Mouse (Mus musculus) adrenal gland, postnatal 10 days (tissue): ENCODE data around the gene Prkar2b. TPM values are rescaled to one million over a fixed set of nuclear protein-coding genes. Genes with fewer than 3 reads are reported as not detected.

Experiments
- DNase-seq: peaks from one replicate; pipeline ENCODE4 v3.0.0; 2021; ENCODE audit warnings: mixed read lengths
- total RNA-seq, 2 experiments: library from RNA; stranded (reverse); gene quantifications; 2 replicates each; pipeline ENCODE4 v1.2.3; 2021

Prkar2b gene
- total RNA-seq, 2 experiments from 2014 or later = 574 to 579 TPM

DNA sequence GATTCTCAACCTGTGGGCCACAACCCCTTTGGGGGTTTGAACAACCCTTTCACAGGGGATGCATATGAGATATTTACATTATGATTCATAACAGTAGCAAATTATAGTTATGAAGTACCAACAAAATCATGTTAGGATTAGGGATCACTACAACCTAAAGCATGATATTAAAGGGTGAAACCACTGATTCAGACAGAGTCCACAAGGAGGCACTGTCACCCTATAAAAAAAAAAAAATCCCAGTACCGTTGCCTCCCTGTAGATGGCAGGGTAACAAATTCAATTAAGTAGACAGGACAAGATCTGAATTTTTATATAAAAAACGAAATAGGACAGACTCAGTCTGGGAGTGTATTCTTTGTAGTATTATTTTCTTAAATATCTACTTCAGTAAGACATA is 93.6 kb downstream of the Prkar2b start:
- DNase-seq = peak; percentile 38

DNA sequence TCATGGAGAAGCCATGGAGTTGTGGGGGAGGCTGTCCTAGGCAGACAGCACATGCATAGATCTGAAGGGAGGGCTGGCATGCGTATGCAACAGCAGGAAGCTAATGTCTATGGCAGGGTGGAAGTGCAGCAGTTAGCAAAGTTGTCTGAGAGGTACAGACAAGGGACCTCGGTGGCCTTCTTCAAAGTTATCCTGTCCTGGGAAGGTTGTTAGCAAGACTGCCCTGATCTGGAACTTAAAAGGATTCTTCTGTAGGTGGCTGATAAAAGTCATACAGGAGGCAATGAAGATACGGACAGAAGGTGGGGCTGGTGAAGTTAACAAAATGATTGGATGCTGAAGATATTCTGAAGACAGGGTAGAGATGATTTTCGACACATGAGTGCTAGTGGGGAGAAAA is 94.7 kb downstream of the Prkar2b start:
- no peak for DNase-seq

DNA sequence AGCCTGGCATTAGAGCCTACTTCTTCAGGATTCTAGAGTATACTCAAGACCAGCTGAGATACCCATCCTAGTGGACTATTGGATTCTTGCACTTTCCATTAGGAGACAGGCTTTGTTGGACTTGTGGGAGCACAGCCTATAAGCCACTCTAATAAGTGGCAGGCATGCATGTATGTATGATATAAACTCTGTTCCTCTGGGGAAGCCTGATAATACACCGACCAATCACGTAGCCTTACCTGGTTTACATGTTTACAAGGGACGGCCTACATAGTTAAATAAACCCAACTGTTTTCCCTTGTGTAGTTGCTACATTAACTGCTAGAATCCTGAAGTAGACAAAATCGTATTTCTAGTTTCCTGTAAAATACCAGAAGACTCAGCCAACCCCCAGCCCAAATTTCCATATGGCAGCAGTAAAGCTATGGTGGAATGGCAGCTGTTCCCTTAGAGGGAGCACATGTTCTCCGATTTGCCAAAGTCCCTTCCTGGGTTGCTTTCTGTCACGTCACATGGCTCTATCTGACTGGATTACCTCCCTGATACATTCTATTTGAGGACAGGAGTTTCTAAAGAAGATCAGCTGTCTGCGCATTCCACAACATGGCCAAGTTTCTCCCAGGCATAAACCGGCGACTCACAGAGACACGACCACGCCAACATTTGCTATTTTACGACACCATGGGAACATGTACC is 95.4 kb downstream of the Prkar2b start:
- DNase-seq = no peak

DNA sequence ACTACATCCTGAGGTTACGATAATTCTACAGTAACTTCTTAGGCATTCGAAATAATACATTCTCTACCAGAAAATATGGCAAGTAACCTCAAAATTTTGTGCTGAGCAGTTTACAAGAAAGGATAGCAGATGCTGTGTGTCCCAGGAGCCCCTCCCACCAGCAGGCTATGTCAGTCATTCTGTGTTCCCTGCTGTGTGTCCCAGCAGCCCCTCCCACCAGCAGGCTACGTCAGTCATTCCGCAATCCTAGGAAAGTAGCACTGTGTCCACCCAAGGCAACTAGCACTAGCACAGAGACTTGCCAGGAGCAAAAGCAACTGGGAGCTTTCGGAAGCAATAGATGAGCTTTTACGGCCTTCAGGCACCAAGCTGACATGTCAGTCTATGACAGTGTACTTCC is 97.0 kb downstream of the Prkar2b start:
- DNase-seq = no peak

DNA sequence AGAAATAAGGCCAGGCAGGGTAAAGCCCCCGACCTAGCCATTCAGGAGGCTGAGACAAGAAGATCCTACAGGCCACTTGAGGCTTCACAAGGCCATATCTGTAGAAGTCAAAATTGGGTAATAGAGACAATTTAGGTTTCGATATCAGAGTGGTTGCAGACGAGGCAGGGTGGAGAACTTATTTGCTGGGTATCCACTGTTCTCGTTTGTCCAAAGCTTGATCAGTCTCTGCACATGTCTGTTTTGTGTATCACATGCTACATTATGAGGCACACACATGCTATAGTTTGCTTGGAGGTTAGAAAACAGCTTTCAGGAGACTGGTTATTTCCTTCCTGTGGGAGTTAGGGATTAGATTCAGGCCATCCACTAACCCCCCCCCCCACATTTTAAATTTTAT is 105.3 kb downstream of the Prkar2b start:
- no peak for DNase-seq

DNA sequence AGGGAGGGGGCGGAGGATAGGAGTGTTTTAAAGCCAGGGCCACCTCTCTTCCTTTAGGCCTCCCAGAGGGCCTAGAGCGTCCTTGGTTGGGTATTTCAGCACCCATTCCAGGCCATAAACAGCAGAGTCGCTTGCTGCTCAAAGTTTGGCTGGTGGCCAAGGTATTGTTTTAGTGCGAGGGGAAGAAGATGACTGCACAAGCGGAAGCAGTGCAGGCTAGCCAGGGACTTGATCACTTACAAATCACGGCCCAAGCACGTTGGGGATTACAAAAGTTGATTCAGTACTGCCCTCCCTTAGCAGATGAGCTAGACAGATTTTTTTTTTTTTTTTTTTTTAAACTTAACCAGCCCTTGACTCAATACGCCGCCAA is 110.5 kb downstream of the Prkar2b start:
- DNase-seq = peak; percentile 89

DNA sequence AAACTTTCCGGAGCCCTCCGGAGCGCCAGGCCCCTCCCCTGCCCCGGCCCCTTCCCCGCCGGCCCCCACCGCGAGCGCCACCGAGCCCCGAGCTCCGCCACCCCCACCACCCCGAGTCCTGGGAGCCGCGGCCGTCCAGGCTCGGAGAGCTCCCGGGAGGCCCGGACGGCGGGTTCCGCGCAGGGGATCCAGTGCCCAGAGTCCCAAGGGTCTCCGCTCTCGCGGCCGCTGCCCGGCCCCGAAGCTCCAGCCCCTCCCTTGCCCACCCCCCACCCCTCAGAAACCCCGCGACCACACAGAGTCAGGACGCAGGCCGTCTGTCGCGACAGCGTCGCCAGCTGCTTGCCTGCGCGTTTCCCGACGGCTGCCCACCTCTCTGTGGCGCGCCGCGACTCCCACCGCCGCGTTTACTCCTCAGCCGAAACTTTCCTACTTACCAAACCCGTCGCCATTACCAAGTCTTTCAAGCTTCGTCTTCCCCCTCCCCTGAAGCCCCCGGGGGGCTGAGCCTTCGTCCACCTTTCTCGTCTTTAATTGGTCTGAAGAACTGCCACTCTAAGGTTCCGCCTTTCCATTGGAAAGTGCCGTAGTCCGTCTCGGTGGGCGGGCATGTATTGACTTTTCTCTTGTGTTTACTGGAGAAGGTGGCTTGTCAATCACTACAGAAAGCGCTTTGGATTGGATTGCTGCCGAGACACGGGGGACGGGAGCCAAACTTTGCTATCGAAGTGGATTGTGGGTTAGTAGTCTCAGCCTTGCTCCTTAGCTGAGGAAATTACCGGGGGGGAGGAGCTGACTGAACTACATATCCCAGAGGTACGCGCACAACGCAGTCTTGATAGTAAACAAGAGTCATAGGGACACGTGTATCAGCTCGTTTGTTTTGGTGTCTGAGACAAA is 111.1 kb downstream of the Prkar2b start, which contains the start of gene Hbp1:
Gene Hbp1 (minus strand): TSS at position 777 of the 900 bp plus-strand sequence.
- peak; percentile 98 for DNase-seq

DNA sequence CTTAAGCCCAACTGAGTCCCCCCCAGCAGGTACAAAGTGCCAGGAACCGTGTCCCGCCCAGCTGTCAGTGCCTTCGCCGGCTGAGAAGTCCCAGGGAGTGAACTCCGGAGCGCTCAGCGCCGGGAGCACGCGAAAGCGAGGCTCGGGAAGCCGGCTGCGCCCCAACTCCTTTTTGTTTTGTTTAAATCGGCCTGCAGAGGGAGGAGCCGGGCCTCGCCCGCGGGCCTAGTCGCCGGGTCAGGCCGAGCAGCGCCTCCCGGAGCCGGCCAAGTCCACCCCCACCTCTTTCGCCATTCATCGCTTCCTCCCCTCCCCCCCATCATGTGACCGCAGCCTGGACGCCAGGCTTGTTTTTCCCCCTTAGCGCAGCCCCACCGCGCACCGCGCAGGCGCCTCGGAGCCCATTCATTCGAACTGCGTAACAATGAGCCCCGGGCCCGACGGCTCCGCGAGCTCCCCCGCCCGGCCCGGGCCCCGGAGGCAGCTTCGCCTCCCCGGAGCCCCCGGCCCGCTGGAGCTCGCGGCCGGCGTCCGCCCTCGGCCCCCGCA is 111.8 kb downstream of the Prkar2b start:
- DNase-seq = peak; percentile 96

DNA sequence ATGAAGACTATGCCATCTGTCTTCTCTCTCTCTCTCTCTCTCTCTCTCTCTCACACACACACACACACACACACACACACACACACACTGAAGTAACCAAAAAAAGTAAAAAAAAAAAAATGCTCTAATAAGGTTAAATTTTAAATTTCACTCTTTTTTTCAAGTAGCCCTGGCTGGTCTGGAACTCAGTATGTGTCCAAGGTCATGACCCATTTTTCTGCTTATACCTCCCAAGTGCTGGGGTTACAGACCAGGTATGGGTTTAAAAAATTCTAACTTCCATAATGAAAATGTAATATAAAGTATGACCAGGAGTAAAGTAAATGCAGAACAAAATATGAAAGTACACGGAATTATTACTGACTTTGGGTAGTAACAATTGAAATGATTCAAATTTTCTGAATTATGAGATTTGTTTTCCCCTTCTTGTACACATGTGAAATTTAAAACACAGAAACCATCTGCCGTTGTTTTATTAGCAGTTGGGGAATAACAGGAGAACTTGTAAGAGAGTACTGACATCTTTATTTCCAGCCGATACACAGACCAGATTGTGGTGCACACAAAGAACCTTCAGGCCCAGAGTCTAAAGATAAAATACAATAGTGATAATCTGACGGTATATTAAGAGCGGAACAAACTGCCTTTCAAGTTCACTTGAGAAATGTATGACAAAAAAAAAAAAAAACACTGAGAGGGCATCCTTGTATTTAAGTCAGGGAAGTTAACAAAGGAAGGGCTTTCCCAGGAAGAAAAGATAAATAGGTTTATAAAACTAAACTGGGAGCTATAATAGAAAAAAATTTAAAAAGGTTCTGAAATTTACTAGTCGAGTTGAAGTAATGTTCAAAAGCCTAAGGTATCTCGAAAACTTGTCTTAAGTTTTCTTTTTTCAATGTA is 112.7 kb downstream of the Prkar2b start:
- DNase-seq = no peak

DNA sequence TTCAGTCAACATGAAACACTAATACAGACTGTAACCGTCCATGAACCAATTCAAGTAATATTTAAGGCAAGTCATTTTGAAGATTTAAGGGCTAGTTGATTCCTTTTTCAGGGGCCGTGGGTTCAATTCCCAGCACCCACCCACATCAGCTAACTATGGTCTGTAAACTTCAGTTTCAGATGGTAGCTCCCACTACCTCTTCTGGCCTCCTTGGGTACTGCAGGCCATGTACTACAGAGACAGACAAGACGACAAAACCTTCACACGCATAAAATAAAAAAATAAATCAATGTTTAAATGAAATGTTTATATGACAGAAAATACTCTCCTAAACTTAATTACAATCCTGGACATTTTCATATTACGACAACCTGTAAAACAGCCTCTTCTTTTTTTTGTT is 113.6 kb downstream of the Prkar2b start:
- no peak for DNase-seq

DNA sequence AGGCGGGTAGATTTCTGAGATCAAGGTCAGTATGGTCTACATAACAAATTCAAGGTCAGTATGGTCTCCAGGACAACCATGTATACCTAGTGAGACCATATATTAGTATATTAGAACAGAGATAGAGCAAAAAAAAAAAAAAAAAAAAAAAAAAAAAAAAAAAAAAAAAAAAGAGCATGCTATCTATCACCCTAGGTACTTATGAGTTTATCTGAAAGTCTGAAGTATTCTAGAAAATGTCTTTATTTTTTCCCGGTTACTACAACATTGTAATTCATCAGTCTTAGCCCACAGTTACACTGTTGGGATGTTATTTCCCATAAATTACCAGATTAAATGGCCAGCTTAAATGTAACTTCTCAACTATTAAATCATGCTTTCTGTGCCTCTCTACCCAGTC is 116.7 kb downstream of the Prkar2b start:
- no peak for DNase-seq

DNA sequence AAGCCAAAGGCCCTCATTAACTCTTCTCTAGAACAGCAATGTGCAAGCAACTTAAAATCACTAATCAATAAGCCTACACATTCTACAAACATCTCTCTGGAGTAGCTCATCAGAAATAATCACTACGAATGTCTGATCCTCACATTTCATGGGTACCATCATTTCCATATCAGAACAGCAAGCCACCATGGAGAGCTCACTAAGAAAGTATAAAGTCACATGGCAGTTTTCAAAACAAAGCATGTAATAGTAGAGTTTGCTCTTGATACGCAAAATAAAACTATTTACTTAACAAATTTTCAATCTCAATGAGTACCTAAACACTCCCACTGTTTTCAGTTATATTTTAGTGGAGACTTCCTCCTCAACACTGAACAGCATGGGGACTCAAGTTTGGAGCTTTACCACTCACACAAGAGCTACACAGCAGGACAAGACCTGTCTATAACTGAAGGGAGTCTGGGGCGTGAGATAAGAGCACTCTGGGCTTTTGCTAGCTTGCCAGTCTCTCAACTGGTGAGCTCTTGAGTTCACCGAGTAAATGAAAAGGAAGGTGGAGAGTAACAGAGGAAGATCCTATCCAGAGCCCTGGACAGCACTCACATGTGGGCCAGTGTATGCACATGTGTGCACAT is 118.0 kb downstream of the Prkar2b start:
- DNase-seq = no peak

DNA sequence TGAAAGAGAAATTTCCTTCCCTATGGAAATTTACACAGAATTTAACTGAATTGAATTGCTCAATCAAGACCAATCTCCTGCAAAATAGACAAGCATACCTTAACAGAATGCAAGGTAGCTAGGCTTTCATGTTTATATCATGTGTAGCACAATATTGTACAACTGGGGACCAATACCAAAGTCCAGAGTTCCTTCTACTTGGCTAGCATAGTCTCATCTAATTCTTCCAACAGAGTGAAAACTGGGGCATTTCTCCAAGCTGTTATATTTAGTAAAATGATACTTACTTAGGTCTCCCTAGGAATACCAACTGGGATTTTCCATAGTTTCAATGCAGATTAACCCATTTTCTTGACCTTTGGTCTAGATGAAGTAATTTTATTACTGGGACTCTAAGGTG is 122.1 kb downstream of the Prkar2b start:
- no peak for DNase-seq

DNA sequence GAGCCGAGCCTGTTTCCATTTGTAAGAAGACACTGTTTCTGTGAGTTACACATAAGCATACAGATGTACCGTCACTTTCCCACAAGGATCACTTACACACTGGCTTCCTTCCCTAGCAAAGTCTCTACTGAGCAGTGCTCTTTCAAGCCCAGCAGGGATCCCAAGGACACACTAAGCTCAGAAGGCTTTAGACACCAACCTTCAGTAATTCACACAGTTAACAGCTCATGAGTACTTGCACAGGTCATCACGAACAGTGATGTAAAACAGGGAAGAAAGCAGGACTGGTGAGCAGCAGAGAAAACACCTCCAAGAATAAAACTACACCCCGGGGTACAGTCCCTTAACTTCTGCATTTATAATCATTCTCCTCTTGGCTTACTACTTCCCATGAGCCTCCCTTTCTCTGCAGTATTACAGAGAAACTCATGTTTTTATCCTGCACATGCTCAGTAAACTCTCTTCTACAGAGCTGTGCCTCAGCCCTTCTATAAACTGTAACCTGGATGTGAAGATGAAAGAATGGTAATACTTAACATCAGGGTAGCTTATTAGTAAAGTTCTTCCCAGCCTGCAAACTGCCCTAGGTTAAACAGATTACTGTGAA is 122.6 kb downstream of the Prkar2b start:
- DNase-seq = no peak

DNA sequence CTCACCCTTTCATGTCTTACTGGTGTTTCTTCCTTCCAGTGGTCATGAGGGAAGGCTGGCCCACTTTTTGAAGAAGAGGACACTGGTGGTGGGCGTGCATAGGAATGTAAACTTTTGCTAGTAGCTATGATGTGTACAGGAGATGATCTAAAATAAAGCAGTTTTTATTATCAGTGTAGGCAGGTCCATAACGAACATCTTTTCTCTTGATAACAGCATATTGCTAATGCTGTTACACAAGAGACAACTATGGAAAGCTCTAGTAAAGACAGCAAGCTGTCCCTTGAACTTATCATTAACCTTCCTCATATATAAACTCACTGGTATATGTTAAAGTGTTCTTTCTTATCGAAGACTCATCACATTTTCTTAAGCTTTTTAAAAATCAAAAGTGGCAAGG is 123.5 kb downstream of the Prkar2b start:
- DNase-seq = no peak

DNA sequence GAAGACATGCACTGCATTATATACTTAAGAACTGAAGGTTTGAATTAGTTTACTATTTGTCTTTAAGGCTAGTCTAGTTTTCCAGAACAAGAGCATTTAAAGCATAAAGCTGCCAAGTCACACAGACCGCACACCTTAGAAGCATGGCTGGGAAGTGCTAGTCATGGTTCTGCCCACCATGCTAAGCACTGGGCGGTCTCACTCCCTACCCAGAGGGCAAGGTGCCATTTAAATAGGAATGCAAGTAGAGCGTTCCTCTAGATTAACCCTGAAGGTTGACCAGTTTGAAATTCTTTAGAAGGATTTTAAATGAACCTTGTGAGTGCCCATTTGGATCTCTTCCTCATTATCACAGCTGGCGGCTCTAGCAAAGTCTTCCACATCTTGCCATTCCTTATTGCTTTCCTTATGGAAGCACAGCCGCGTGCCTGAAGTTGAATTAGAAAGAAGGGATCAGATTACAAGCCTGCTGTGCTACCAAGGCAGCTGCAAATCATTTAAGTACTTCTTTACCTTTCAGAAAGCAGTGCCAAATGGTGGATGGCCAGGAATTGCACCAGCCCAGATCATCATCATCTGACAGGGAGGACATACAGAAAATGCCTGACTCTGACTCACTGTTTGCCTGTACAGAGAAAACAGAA is 124.3 kb downstream of the Prkar2b start:
- no peak for DNase-seq

DNA sequence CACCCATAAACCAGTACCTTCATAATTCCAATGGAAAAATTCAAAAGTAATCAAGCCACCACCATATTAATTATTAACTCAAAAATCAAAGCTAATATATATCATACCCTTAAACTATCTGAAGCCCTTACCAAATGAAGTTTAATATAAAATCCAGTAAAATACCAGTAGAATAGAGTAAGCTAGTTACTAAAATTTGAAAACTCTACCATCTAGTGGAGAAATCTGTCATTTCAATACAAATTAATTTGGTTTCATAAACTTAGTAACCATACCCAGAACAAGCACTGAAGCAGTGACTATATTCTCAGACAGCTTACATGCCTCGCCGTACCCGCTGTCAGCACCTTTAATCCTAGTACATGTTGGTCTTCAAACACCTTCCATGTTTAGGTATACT is 129.3 kb downstream of the Prkar2b start:
- DNase-seq = no peak

DNA sequence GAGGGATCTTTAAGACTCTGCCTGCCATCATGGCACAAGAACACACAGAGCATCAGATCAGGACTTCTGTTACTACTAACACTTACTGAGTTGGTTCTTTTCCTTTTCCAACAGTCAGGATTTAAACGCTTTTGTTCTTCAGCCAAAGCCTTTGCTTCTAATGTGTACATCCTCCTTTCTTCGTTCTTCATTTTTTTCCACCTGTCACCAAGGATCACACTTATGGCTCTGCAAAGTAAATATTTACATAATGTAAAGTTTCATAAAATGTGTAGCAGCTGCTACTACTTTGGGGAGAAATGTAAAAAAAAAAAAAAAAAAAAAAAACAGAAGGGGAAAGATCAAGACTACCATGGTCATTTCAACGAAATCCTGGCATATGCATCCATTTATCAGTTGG is 132.6 kb downstream of the Prkar2b start:
- no peak for DNase-seq

DNA sequence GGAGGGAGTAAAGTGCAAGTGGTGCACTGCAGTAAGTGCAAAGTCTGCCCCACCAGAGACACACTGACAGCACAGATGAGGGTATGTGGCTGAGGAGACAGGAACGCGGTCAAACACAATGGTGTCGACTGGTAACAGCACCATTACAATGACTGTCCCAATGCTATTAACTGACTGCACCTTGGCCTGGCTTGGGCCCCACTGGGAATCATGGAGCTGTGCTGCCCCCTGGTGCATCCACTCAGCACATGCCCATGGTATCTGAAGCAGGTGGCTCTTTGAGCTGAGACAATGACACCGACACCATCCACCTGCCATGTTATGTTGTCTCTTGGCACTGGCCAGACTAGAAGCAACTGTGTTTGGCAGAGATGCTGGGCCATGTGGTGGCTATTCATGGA is 134.4 kb downstream of the Prkar2b start:
- peak; percentile 81 for DNase-seq

DNA sequence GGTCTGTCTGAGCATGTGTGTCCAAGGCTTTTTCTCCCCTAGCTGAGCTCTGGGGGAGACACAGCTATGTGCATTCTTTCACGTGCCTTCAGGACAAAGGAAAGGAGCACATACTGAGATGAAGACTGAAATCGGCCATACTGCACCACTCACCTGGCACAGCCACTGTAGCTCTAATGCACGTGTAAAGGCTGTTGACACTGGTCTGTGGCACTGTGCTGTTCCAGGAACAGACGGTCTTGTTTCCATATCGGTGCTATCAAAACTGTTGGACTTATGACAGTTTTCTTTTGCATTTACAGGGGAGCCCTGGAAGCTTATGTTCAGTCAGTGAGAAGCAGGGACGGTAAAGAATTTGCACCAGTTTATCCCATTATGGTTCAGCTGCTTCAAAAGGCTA is 135.8 kb downstream of the Prkar2b start:
- DNase-seq = no peak

DNA sequence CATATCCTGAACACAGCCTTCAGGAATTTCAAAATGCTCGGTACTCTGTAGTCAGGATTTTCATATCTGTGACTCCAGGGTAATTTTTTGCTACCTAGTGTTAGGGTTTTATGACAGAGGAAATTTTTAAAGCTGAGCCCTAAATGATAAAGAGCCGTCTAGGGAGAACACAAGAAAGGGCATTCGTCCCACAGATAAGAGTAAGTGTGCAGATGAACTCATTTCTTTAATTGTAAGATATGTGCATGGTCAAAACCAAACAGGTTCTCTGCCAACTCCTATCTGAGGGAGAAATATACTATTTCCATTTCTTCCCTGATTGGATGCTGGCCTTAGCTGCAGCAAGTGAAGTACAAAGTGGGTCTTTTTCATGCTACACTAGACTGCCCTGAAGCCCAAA is 137.0 kb downstream of the Prkar2b start:
- DNase-seq = no peak
